Mouse (Mus musculus): Measurements from ENCODE around the gene Arhgap8. TPM values are rescaled to one million over a fixed set of nuclear protein-coding genes. Genes with fewer than 3 reads are reported as not detected.

Arhgap8 gene
- total RNA-seq (2023): not detected in 2 replicates

DNA sequence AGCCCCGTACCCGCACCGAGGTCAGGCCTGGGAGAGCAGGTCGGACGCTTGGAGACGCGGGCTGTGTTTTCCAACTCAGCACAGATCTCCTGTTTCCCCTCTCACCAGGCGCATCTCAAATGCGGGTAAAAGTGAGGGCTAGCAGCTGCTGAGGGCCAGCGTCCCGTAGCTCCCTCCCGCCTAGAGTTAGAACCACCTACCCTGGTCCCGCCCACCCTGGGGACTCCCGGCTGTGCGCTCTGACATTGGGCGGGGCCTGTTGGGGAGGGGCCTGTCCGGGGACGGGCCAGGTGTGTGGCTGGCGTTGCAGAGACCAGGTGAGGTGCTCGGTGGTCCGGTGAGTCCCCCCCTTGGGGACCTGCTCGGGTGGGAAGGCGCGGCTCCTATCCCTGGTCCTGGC lies at the start of gene Arhgap8:
TSS of gene Arhgap8 (plus strand) at position 262 of the 400 bp plus-strand sequence.

Other genes starting within 250 kb of the Arhgap8 start
- 0.79 and 1.5 TPM in 2 replicates for gene Rtl6, start 162.2 kb upstream of the Arhgap8 start, total RNA-seq (2023)
- 1.3 and 2.5 TPM in 2 replicates for gene Prr5, start 50.4 kb upstream of the Arhgap8 start, total RNA-seq (2023)
- gene Phf21b, start 136.0 kb downstream of the Arhgap8 start, total RNA-seq (2023): 0.82 and 3.6 TPM in 2 replicates
- 0.34 and 0.38 TPM in 2 replicates for gene Gm29666, start 200.0 kb downstream of the Arhgap8 start, total RNA-seq (2023)
- gene Nup50, start 203.4 kb downstream of the Arhgap8 start, total RNA-seq (2023): 63.2 and 64.0 TPM in 2 replicates

Measured in neutrophil, adult 65 days (primary cell).